Mouse (Mus musculus) heart, adult 2 months (tissue): ENCODE measurements around the gene Arhgef38.

Experiments
- CTCF ChIP-seq: fragments of 200-600 bp; IDR thresholded peaks from 2 replicates; pipeline ENCODE4 v1.8.1; 2022; ENCODE audit warnings: antibody characterized with exemption, mild to moderate bottlenecking, moderate library complexity
- EP300 ChIP-seq: fragments of 200-500 bp; IDR thresholded peaks from 2 replicates; pipeline ENCODE4 v1.6.1; 2011; ENCODE audit warnings: low read depth, low read length, control low read depth; ENCODE audit not compliant: insufficient read depth
- POLR2A ChIP-seq: fragments of 200-500 bp; IDR thresholded peaks from 2 replicates; pipeline ENCODE4 v1.6.1; 2011; ENCODE audit warnings: mild to moderate bottlenecking, low read depth, low read length, control low read depth; ENCODE audit not compliant: insufficient read depth

GRCm38 (mm10) chr3:133113281-133113680 lies 121.5 kb downstream of the Arhgef38 start:
- TF ChIP-seq POLR2A (no peak), CTCF (no peak), EP300 (no peak)
